Mouse (Mus musculus) hindbrain, embryonic 11.5 days (tissue): ENCODE measurements around the gene Hs2st1. TPM values are rescaled to one million over a fixed set of nuclear protein-coding genes. Genes with fewer than 3 reads are reported as not detected.
A peak's percentile ranks its signal among the peaks of the same experiment; 100 is the strongest.

Experiments used
- ATAC-seq: fragments of 200-750 bp; cut with Nextera tagmentation; 2 replicates; pipeline ENCODE4 v1.8.0; 2017; ENCODE audit warnings: mild to moderate bottlenecking, moderate TSS enrichment, moderate library complexity; ENCODE audit not compliant: low FRiP score
- DNase-seq: peaks from one replicate; pipeline ENCODE4 v3.0.0-alpha.2; 2015; ENCODE audit warnings: low spot score
- H3K27ac ChIP-seq: fragments of 300-500 bp; sonication (generic); 2 replicates; pipeline ENCODE4 v1.5.1; 2014; ENCODE audit warnings: mild to moderate bottlenecking, low read depth, low read length
- H3K27me3 ChIP-seq: fragments of 300-500 bp; sonication (generic); 2 replicates; pipeline ENCODE4 v1.6.1; 2014; ENCODE audit warnings: mild to moderate bottlenecking, low read length, moderate library complexity, mixed read lengths; ENCODE audit not compliant: control insufficient read depth, insufficient read depth
- H3K36me3 ChIP-seq: fragments of 300-500 bp; sonication (generic); 2 replicates; pipeline ENCODE4 v1.6.1; 2014; ENCODE audit warnings: mild to moderate bottlenecking, low read length, moderate library complexity, mixed read lengths; ENCODE audit not compliant: control insufficient read depth, insufficient read depth
- H3K4me1 ChIP-seq: fragments of 300-500 bp; sonication (generic); replicated peaks from 2 replicates; pipeline ENCODE4 v1.6.1; 2014; ENCODE audit warnings: low read length, mixed read lengths; ENCODE audit not compliant: control insufficient read depth, insufficient read depth
- H3K4me2 ChIP-seq: fragments of 300-500 bp; sonication (generic); replicated peaks from 2 replicates; pipeline ENCODE4 v1.6.1; 2014; ENCODE audit warnings: mild to moderate bottlenecking, low read depth, low read length
- H3K4me3 ChIP-seq: fragments of 300-500 bp; sonication (generic); 2 replicates; pipeline ENCODE4 v1.5.1; 2014; ENCODE audit warnings: low read depth, low read length
- H3K9ac ChIP-seq: fragments of 300-500 bp; sonication (generic); 2 replicates; pipeline ENCODE4 v1.6.1; 2014; ENCODE audit warnings: low read depth, low read length
- H3K9me3 ChIP-seq: fragments of 300-500 bp; sonication (generic); 2 replicates; pipeline ENCODE4 v1.6.1; 2016; ENCODE audit warnings: low read length; ENCODE audit not compliant: control insufficient read depth
- WGBS: fragments of 180-500 bp; shearing (Covaris S2); extraction: QIAGEN DNeasy Blood & Tissue Kit; methylation state at CpG from one replicate; pipeline ENCODE4 v1.1.7; 2014; 5-methylcytosine and 5-hydroxymethylcytosine counted together
- polyA plus RNA-seq: library from polyadenylated mRNA; unstranded; fragments of >200 nt; fragmentation: Nextera tagmentation; extraction: Ambion mirVana; gene quantifications from 2 replicates; pipeline ENCODE4 v1.2.1, GENCODE M21; 2014

The Hs2st1 gene
- polyA plus RNA-seq, 1 experiment from 2014 or later = 16.3 TPM

DNA sequence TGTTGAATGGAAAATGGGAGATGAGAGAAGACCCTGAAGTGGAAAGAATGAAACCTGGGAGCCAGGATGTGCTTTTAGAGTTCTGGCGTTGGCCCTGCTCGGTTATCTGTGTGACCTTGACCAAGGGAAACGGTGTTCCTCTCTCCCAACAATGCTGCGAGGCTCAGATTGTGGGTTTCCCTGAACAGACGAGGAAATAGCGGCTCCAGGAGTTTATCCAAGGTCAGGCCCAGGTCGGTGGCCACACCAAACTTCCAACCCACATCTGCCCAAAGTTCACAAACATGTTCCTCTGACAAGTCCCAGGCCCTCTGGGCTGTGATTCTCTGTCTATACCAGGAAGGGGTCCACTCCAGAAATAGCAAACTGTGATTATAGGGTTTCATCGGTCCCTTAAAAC is 169.6 kb downstream of the Hs2st1 start:
- Histone ChIP-seq H3K4me3 (no peak overlapping the region), H3K27ac (no peak overlapping the region), H3K9me3 (no peaks in the 10 kb centered on the region; the same call in 1 of the 2 replicates), H3K36me3 (no peaks in the 10 kb centered on the region), H3K4me1 (0 out of 2 replicates have a peak, but pooled peaks cover 2% of the 10 kb centered on the region), H3K27me3 (no peaks in the 10 kb centered on the region), H3K9ac (no peak overlapping the region), H3K4me2 (no peak overlapping the region)
- ATAC-seq (no peak), DNase-seq (no peak)
- WGBS = 84% methylated on average over 8 of the region's 8 CpGs

DNA sequence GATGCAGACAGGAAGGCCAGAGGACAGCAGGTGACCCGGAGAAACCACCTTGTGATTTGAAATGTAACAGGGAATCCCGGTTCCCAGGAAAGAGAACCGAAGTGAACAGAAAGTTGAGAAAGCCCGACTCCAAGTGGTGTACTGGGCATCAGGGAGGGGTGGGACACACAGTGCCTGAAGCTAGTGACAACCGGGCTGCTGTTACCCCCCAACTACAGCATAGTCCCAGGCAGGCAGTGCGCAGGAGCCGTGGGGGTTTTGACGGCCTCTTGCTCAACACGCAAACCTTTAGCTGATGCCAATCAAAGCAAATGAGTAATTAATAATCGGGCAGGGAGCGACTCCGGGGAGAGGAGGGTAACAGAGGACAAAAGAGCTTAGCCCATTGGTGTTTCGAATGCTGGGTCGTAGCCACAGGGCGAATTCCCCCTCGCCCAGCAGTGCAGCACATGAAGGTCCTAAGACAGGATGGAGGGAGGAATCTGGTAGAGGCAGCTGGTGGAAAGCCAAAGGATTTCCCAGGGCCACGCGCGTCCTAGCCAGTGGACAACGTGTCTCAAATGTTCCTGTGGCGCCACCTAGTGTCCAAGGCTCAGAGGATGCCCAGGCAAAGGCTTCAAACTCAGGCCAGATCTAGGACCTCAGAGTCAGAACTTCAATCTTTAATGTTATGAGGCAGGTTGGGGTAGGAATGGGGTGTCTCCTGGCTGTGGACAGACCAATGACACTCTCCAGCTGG is 170.5 kb downstream of the Hs2st1 start:
- Histone ChIP-seq H3K9ac (0 out of 2 replicates have a peak overlapping the region, but pooled peaks have one; percentile 3), H3K4me2 (peak overlapping the region; percentile 23), H3K4me3 (peak overlapping the region; percentile 12; the same call in 1 of the 2 replicates), H3K36me3 (no peaks in the 10 kb centered on the region), H3K9me3 (no peaks in the 10 kb centered on the region; the same call in 1 of the 2 replicates), H3K27me3 (no peaks in the 10 kb centered on the region), H3K27ac (no peak overlapping the region), H3K4me1 (0 out of 2 replicates have a peak, but pooled peaks cover 2% of the 10 kb centered on the region)
- peak; percentile 87 for ATAC-seq
- 39% methylated on average over 21 of the region's 21 CpGs for WGBS
- DNase-seq = peak; percentile 94

DNA sequence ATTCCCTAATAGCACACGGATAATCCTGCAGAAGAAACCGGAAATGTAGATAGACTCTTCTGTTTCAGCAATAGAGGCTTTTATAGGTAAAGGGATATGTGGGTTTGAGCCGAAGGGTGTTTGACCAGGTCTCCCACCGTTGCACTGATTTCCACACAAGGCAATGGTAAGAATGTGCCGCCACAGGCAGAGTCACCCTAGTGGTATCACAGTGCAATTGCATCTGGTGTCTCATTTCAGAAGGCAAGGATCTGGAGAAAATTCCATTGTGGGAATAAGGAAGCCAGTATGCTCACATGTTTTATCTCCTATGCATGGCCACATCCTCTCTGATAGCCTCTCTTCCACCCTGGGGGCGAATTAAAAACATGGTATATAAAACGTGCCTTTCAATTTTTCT is 171.8 kb downstream of the Hs2st1 start:
- Histone ChIP-seq H3K4me1 (0 out of 2 replicates have a peak, but pooled peaks cover 2% of the 10 kb centered on the region), H3K4me2 (no peak overlapping the region), H3K9ac (no peak overlapping the region), H3K27me3 (no peaks in the 10 kb centered on the region), H3K36me3 (no peaks in the 10 kb centered on the region), H3K9me3 (no peaks in the 10 kb centered on the region; the same call in 1 of the 2 replicates), H3K27ac (no peak overlapping the region), H3K4me3 (no peak overlapping the region)
- no peak for DNase-seq
- WGBS = 85% methylated on average over 7 of the region's 7 CpGs
- no peak for ATAC-seq

DNA sequence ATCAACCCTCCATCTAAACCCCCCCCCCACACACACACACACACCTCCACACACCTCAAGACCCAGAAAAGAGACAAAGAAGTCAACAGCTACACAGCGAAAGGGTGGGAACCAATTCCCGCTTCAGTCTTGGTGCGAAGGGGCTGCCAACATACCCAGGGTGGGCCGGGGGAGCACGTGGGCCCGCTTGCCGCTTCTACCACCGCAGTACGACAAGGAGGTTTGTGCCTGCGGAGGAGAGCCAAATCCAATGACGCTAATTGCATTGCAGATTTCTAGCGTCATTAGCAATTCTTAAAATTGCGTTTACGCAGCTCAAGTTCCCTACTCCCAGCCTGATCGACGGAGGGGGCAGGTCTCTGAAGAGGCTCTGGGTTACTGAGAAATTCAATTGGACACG is 173.5 kb downstream of the Hs2st1 start:
- no peak overlapping the region for H3K4me2 ChIP-seq
- ATAC-seq = no peak
- H3K4me3 ChIP-seq = no peak overlapping the region
- DNase-seq = no peak
- no peaks in the 10 kb centered on the region for H3K36me3 ChIP-seq
- H3K9ac ChIP-seq = no peak overlapping the region
- H3K27ac ChIP-seq = no peak overlapping the region
- H3K9me3 ChIP-seq = no peaks in the 10 kb centered on the region; the same call in 1 of the 2 replicates
- 61% methylated on average over 17 of the region's 17 CpGs for WGBS
- 0 out of 2 replicates have a peak, but pooled peaks cover 2% of the 10 kb centered on the region for H3K4me1 ChIP-seq
- no peaks in the 10 kb centered on the region for H3K27me3 ChIP-seq

DNA sequence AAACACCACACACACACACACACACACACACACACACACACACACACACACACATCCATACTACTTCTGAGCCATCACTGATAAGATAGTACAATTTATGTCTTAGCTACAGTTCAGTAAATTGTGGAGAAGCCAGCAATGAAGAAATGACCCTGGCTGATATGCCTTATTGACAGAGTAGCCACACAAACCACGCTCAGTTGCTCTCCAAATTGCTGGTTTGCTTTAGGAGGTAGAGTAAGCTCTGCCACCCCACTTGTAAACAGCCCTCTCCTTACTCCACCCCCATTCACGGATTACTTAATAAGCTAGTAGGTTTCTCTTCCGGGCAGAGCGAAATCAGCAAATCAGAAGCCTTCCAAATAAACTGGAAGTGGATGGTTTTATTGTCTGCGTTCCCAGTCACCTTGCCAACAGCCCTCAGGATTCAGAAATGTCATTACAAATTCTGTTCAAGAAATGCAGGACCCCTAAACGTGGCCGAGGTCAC is 175.5 kb downstream of the Hs2st1 start:
- Histone ChIP-seq H3K9ac (no peak overlapping the region), H3K9me3 (no peaks in the 10 kb centered on the region; the same call in 1 of the 2 replicates), H3K27me3 (no peaks in the 10 kb centered on the region), H3K27ac (no peak overlapping the region), H3K4me2 (no peak overlapping the region), H3K36me3 (no peaks in the 10 kb centered on the region), H3K4me3 (no peak overlapping the region), H3K4me1 (0 out of 2 replicates have a peak, but pooled peaks cover 2% of the 10 kb centered on the region)
- ATAC-seq (no peak), DNase-seq (no peak)
- WGBS = 61% methylated on average over 7 of the region's 7 CpGs

DNA sequence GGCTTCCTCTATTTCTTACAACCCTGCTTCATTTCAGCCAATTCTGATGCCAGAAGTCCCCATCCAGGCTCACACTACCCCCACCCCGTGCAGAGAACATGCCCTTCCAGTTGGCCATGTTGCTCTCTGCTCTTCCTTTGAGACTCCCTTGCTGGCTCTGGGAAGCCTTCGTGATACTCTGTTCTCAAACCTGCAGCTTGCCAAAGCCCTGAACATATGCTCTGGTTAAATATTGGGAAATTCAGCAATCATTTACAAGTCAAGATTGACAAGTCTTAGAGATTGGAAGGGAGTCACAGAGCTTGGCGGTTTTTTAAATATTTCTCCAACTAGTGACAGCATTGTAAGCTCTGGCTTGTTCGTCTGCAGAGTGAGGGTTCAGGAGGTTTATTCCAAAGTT is 183.5 kb downstream of the Hs2st1 start:
- no peaks in the 10 kb centered on the region for H3K36me3 ChIP-seq
- H3K4me1 ChIP-seq = no peaks in the 10 kb centered on the region
- WGBS = 95% methylated on average over 4 of the region's 4 CpGs
- H3K9ac ChIP-seq = no peak overlapping the region
- no peaks in the 10 kb centered on the region for H3K9me3 ChIP-seq
- no peaks in the 10 kb centered on the region for H3K27me3 ChIP-seq
- no peak overlapping the region for H3K4me3 ChIP-seq
- DNase-seq = no peak
- no peak for ATAC-seq
- no peak overlapping the region for H3K4me2 ChIP-seq
- no peak overlapping the region for H3K27ac ChIP-seq

DNA sequence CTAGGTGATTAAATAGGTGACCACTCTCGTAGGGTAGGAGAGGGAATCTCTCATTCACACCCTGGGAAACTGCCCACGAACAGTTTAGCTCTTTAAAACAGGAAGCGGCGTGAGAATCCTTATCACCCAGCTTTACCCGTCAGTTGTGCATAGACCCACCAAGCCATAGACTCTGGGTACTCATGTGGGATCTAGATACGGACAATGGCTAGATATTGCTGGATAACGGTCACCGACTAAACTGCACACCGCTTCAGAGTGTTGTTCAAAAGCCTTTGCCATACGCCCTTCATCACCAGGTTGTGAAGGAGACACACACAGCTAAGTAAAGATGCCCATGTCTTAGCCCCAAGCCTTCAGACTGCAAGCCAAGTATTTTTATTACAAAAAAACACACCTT is 185.3 kb downstream of the Hs2st1 start:
- ATAC-seq (no peak), DNase-seq (no peak)

DNA sequence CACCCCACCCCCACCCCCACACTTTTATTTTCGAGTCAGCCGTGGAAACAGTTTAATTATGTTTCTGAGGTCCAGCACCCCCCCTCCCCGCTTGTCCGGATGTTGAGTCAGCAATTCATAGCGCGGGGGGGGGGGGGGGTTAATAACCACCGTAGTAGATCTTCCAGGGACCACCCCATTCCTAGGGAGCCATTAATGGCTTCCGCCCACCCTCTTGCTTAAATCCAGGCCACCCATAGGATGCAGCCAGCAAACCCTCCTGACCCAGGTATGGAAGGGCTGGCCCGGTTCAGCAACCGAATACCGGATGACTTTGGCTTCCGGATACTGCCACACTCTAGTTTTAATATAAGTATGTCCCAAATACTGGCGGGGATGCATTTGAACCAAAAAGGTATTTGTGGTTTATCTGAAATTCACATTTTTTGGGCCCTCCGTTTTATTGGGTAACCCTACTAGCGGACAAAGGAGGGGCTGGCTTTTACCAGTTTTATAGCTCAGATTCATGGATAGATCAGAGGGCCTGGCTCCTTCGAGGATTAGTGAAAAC is 188.5 kb downstream of the Hs2st1 start:
- 51% methylated on average over 12 of the region's 16 CpGs for WGBS
- Histone ChIP-seq H3K4me3 (no peak overlapping the region), H3K4me2 (peak overlapping the region; percentile 24; the same call in 1 of the 2 replicates), H3K9me3 (no peaks in the 10 kb centered on the region), H3K4me1 (peaks cover 3% of the 10 kb centered on the region), H3K9ac (no peak overlapping the region), H3K27ac (no peak overlapping the region), H3K36me3 (no peaks in the 10 kb centered on the region), H3K27me3 (no peaks in the 10 kb centered on the region)
- DNase-seq (no peak), ATAC-seq (no peak; the same call in 1 of the 2 replicates)

More for the DNA sequence above, 185.3 kb downstream of the Hs2st1 start:
- Histone ChIP-seq H3K36me3 (no peaks in the 10 kb centered on the region), H3K4me2 (no peak overlapping the region), H3K4me3 (no peak overlapping the region), H3K9ac (no peak overlapping the region), H3K27ac (no peak overlapping the region), H3K27me3 (no peaks in the 10 kb centered on the region), H3K9me3 (no peaks in the 10 kb centered on the region), H3K4me1 (no peaks in the 10 kb centered on the region)
- WGBS = 92% methylated on average over 10 of the region's 10 CpGs
